8 mouse cellular contexts compared by ENCODE assay signal in genomic region chr11:69414421-69415326, GRCm38 (mm10). TPM values are rescaled to one million over a fixed set of nuclear protein-coding genes. Genes with fewer than 3 reads are reported as not detected.
DNase-seq lines count a peak whose midpoint lies in the region; ATAC-seq and TF ChIP-seq lines count a peak whose summit lies in the region.

No protein-coding gene starts in this region.

- 11% methylated on average over 4 of the region's 4 CpGs for WGBS in midbrain, embryonic 15.5 days

- ATAC-seq in midbrain, embryonic 15.5 days (replicated peaks), result no peak
- no peak for ATAC-seq in monocyte, adult 5-6 weeks (replicated peaks; ENCODE audit: insufficient number of reproducible peaks, low FRiP score, low TSS enrichment, poor library complexity, severe bottlenecking)

- peak; percentile 51 for DNase-seq in gastrocnemius, adult 2 months
- no peak for DNase-seq in gastrocnemius, postnatal 10 days
- DNase-seq in 416B (ENCODE audit: low read depth), result peak; percentile 72
- peak; percentile 47 for DNase-seq in embryo, embryonic 11 days
- DNase-seq in induced T-regulatory cell, adult 2 months (ENCODE audit: low read depth), result peak; percentile 39
- DNase-seq in left cerebral cortex, postnatal 4 days, result no peak

- intact Hi-C loops in gastrocnemius, adult 2 months (cut with DNase I), result loop anchor here (5.0 to 10.0 kb wide), 3 partner anchors 292 to 580 kb away; partner anchors contain the start of genes 9130213A22Rik, Gabarap, Hes7 and Phf23
- intact Hi-C loops in left cerebral cortex, postnatal 4 days (cut with DNase I), result no loop called here

- peak overlapping the region; percentile 94 for H3K27ac ChIP-seq in gastrocnemius, adult 2 months
- peak overlapping the region; percentile 96 for H3K27ac ChIP-seq in midbrain, embryonic 15.5 days

- H3K9me3 ChIP-seq in midbrain, embryonic 15.5 days, result no peaks in the 10 kb centered on the region

- H3K4me2 ChIP-seq in midbrain, embryonic 15.5 days, result peak overlapping the region; percentile 85

- H3K4me1 ChIP-seq in midbrain, embryonic 15.5 days, result peaks cover 73% of the 10 kb centered on the region

- no peaks in the 10 kb centered on the region for H3K27me3 ChIP-seq in midbrain, embryonic 15.5 days (replicated peaks)

- peak overlapping the region; percentile 82 for H3K9ac ChIP-seq in midbrain, embryonic 15.5 days

- TF ChIP-seq CTCF in gastrocnemius, adult 2 months (IDR thresholded peaks at IDR 0.05), result no peak

- 0 out of 2 replicates have a peak, but pooled peaks cover 11% of the 10 kb centered on the region for H3K36me3 ChIP-seq in midbrain, embryonic 15.5 days (replicated peaks)

- peak overlapping the region; percentile 86 for H3K4me3 ChIP-seq in gastrocnemius, adult 2 months
- H3K4me3 ChIP-seq in midbrain, embryonic 15.5 days, result peak overlapping the region; percentile 55

RNA-seq across cellular contexts. Expression of gene Kdm6b, which starts 1.2 kb away (rescaled TPM):
- total RNA-seq in gastrocnemius, adult 2 months (2021), result 10 to 100 TPM; 23.9 to 24.5 TPM
- total RNA-seq in gastrocnemius, postnatal 10 days (2021), result 10 to 100 TPM; 35.9 to 47.5 TPM
- 41.3 and 45.3 TPM in 2 replicates for polyA plus RNA-seq in midbrain, embryonic 15.5 days (2015; fragmentation: Nextera tagmentation; extraction: Ambion mirVana)
- 14.3 to 27.5 TPM (median 16.8 TPM) in 3 replicates for total RNA-seq in monocyte, adult 5-6 weeks (2017)
- total RNA-seq in left cerebral cortex, postnatal 4 days (2021), result 10 to 100 TPM; 77.2 to 85.8 TPM

RNA-seq across cellular contexts. Expression of gene Tmem88, which starts 16.6 kb away (rescaled TPM):
- 1 to 10 TPM; 6.5 to 7.4 TPM for total RNA-seq in gastrocnemius, adult 2 months (2021)
- 10 to 100 TPM; 14.0 to 15.7 TPM for total RNA-seq in gastrocnemius, postnatal 10 days (2021)
- 6.5 and 7.0 TPM in 2 replicates for polyA plus RNA-seq in midbrain, embryonic 15.5 days (2015; fragmentation: Nextera tagmentation; extraction: Ambion mirVana)
- total RNA-seq in monocyte, adult 5-6 weeks (2017), result 3.1 to 3.8 TPM in 2 of 3 replicates, not detected in the other
- 1 to 10 TPM; 3.1 to 4.2 TPM for total RNA-seq in left cerebral cortex, postnatal 4 days (2021)

RNA-seq across cellular contexts. Expression of gene Cyb5d1, which starts 19.2 kb away (rescaled TPM):
- 10 to 100 TPM; 34.9 to 36.0 TPM for total RNA-seq in gastrocnemius, adult 2 months (2021)
- 10 to 100 TPM; 18.8 to 22.3 TPM for total RNA-seq in gastrocnemius, postnatal 10 days (2021)
- 32.7 and 33.5 TPM in 2 replicates for polyA plus RNA-seq in midbrain, embryonic 15.5 days (2015; fragmentation: Nextera tagmentation; extraction: Ambion mirVana)
- 19.2 to 55.3 TPM (median 20.9 TPM) in 3 replicates for total RNA-seq in monocyte, adult 5-6 weeks (2017)
- total RNA-seq in left cerebral cortex, postnatal 4 days (2021), result 10 to 100 TPM; 36.3 to 41.1 TPM

RNA-seq across cellular contexts. Expression of gene Naa38, which starts 19.4 kb away (rescaled TPM):
- total RNA-seq in gastrocnemius, adult 2 months (2021), result 10 to 100 TPM; 62.4 to 86.0 TPM
- 10 to 100 TPM; 83.8 to 94.5 TPM for total RNA-seq in gastrocnemius, postnatal 10 days (2021)
- polyA plus RNA-seq in midbrain, embryonic 15.5 days (2015; fragmentation: Nextera tagmentation; extraction: Ambion mirVana), result 96.8 and 101 TPM in 2 replicates
- total RNA-seq in monocyte, adult 5-6 weeks (2017), result 51.4 to 93.3 TPM (median 54.6 TPM) in 3 replicates
- total RNA-seq in left cerebral cortex, postnatal 4 days (2021), result 10 to 100 TPM; 60.2 to 63.9 TPM

RNA-seq across cellular contexts. Expression of gene Chd3, which starts 45.5 kb away (rescaled TPM):
- 1 to 10 TPM; 6.8 to 9.4 TPM for total RNA-seq in gastrocnemius, adult 2 months (2021)
- total RNA-seq in gastrocnemius, postnatal 10 days (2021), result 10 to 100 TPM; 39.0 to 59.5 TPM
- 98.2 and 102 TPM in 2 replicates for polyA plus RNA-seq in midbrain, embryonic 15.5 days (2015; fragmentation: Nextera tagmentation; extraction: Ambion mirVana)
- total RNA-seq in monocyte, adult 5-6 weeks (2017), result 76.7 to 192 TPM (median 86.2 TPM) in 3 replicates
- total RNA-seq in left cerebral cortex, postnatal 4 days (2021), result 100 to 1,000 TPM; 552 to 572 TPM

Comparison
In these comparisons a context has a peak if more than half of its experiments do, and no peak if none do; other contexts are left out.
1. DNase-seq: peak in gastrocnemius, adult 2 months (single experiment), 416B (single experiment), embryo, embryonic 11 days (single experiment) and induced T-regulatory cell, adult 2 months (single experiment); none in gastrocnemius, postnatal 10 days (single experiment) and left cerebral cortex, postnatal 4 days (single experiment).